Mouse (Mus musculus) thymus, adult 2 months (tissue): ENCODE data around the gene Med15. TPM values are rescaled to one million over a fixed set of nuclear protein-coding genes. Genes with fewer than 3 reads are reported as not detected.

Experiments used
- DNase-seq: peaks from one replicate; pipeline ENCODE4 v3.0.0; 2021
- H3K27ac ChIP-seq: fragments of 200-500 bp; 2 replicates; pipeline ENCODE4 v1.5.1; 2012; ENCODE audit warnings: low read length, control low read depth; ENCODE audit not compliant: control insufficient read depth, insufficient read depth
- H3K27me3 ChIP-seq: fragments of 200-500 bp; 2 replicates; pipeline ENCODE4 v1.6.1; 2012; ENCODE audit warnings: mild to moderate bottlenecking, low read length, moderate library complexity, mixed read lengths; ENCODE audit not compliant: control insufficient read depth, insufficient read depth
- H3K36me3 ChIP-seq: fragments of 200-500 bp; 2 replicates; pipeline ENCODE4 v1.6.1; 2012; ENCODE audit warnings: mild to moderate bottlenecking, low read length, moderate library complexity; ENCODE audit not compliant: control insufficient read depth, insufficient read depth
- H3K4me1 ChIP-seq: fragments of 200-500 bp; replicated peaks from 2 replicates; pipeline ENCODE4 v1.6.1; 2012; ENCODE audit warnings: low read length; ENCODE audit not compliant: control insufficient read depth, insufficient read depth
- H3K4me3 ChIP-seq: fragments of 200-500 bp; 2 replicates; pipeline ENCODE4 v1.5.1; 2012; ENCODE audit warnings: mild to moderate bottlenecking, low read length, control low read depth, moderate library complexity; ENCODE audit not compliant: control insufficient read depth, insufficient read depth
- CTCF ChIP-seq: fragments of 200-500 bp; IDR thresholded peaks from 2 replicates; pipeline ENCODE4 v1.5.1; 2012; ENCODE audit warnings: mild to moderate bottlenecking, control low read depth, low read length, moderate library complexity, borderline replicate concordance; ENCODE audit not compliant: control insufficient read depth, poor library complexity, insufficient read depth; ENCODE audit errors: extremely low read depth
- POLR2A ChIP-seq: fragments of 200-500 bp; IDR thresholded peaks from 2 replicates; pipeline ENCODE4 v1.6.1; 2012; ENCODE audit warnings: mild to moderate bottlenecking, low read length, control low read depth, moderate library complexity; ENCODE audit not compliant: control insufficient read depth, poor library complexity, insufficient read depth; ENCODE audit errors: extremely low read depth
- WGBS: fragments of 180-500 bp; shearing (Covaris S2); methylation state at CpG from one replicate; pipeline ENCODE4 v1.1.7; 2018; 5-methylcytosine and 5-hydroxymethylcytosine counted together
- polyA plus RNA-seq: library from polyadenylated mRNA; depleted of rRNA; stranded (reverse); fragments of >200 nt; gene quantifications from 2 replicates; pipeline ENCODE4 v1.2.3, GENCODE M21; 2012

Gene Med15
- polyA plus RNA-seq, 1 experiment = 286 TPM

GRCm38 (mm10) chr16:17653601-17654000, 79.1 kb downstream of the Med15 start:
- no peak overlapping the region for H3K27ac ChIP-seq
- DNase-seq = no peak
- no peak overlapping the region for H3K4me3 ChIP-seq
- peaks cover 38% of the 10 kb centered on the region for H3K36me3 ChIP-seq
- TF ChIP-seq CTCF (no peak), POLR2A (no peak)
- WGBS = 100% methylated on average over 5 of the region's 5 CpGs
- H3K27me3 ChIP-seq = no peaks in the 10 kb centered on the region
- no peaks in the 10 kb centered on the region for H3K4me1 ChIP-seq

- no peak for TF ChIP-seq CTCF
- no peak for TF ChIP-seq POLR2A
- H3K4me3 ChIP-seq = no peak overlapping the region
- 95% methylated on average over 4 of the region's 4 CpGs for WGBS
- H3K36me3 ChIP-seq = peaks cover 38% of the 10 kb centered on the region
- H3K27ac ChIP-seq = no peak overlapping the region
- no peak for DNase-seq
- H3K27me3 ChIP-seq = no peaks in the 10 kb centered on the region
- H3K4me1 ChIP-seq = no peaks in the 10 kb centered on the region
Measured at GRCm38 (mm10) chr16:17652607-17653006, 80.1 kb downstream of the Med15 start.

- DNase-seq = no peak
- no peak overlapping the region for H3K4me3 ChIP-seq
- no peak overlapping the region for H3K27ac ChIP-seq
- TF ChIP-seq CTCF = no peak
- no peaks in the 10 kb centered on the region for H3K27me3 ChIP-seq
- H3K36me3 ChIP-seq = peaks cover 38% of the 10 kb centered on the region
- WGBS = 100% methylated on average over 1 of the region's 1 CpGs
- H3K4me1 ChIP-seq = peaks cover 12% of the 10 kb centered on the region
Measured at GRCm38 (mm10) chr16:17650711-17651110, 82.0 kb downstream of the Med15 start.

- TF ChIP-seq POLR2A (no peak), CTCF (no peak)
- DNase-seq = no peak
- no peaks in the 10 kb centered on the region for H3K27me3 ChIP-seq
- H3K27ac ChIP-seq = no peak overlapping the region
- no peak overlapping the region for H3K4me3 ChIP-seq
- H3K4me1 ChIP-seq = peaks cover 12% of the 10 kb centered on the region
- 95% methylated on average over 16 of the region's 16 CpGs for WGBS
- peaks cover 38% of the 10 kb centered on the region for H3K36me3 ChIP-seq
Measured at GRCm38 (mm10) chr16:17649925-17650605, 82.6 kb downstream of the Med15 start.

GRCm38 (mm10) chr16:17647566-17648340, 84.9 kb downstream of the Med15 start:
- WGBS = 96% methylated on average over 10 of the region's 10 CpGs
- Histone ChIP-seq H3K4me1 (peaks cover 12% of the 10 kb centered on the region), H3K4me3 (no peak overlapping the region), H3K27ac (no peak overlapping the region), H3K36me3 (peaks cover 20% of the 10 kb centered on the region; the same call in 1 of the 2 replicates), H3K27me3 (no peaks in the 10 kb centered on the region)
- DNase-seq = no peak
- TF ChIP-seq CTCF (no peak), POLR2A (no peak)

- Histone ChIP-seq H3K27me3 (no peaks in the 10 kb centered on the region), H3K4me3 (no peak overlapping the region), H3K36me3 (peaks cover 19% of the 10 kb centered on the region; the same call in 1 of the 2 replicates), H3K4me1 (peaks cover 12% of the 10 kb centered on the region), H3K27ac (no peak overlapping the region)
- 71% methylated on average over 1 of the region's 1 CpGs for WGBS
- no peak for DNase-seq
- TF ChIP-seq POLR2A (no peak), CTCF (no peak)
Measured at GRCm38 (mm10) chr16:17647156-17647555, 85.5 kb downstream of the Med15 start.
